Mouse (Mus musculus): ENCODE data around the gene Aplp1. TPM values are rescaled to one million over a fixed set of nuclear protein-coding genes. Genes with fewer than 3 reads are reported as not detected.
A peak's percentile ranks its signal among the peaks of the same experiment; 100 is the strongest.

The Aplp1 gene
- polyA plus RNA-seq, 1 experiment from 2014 or later = 24.1 TPM

DNA sequence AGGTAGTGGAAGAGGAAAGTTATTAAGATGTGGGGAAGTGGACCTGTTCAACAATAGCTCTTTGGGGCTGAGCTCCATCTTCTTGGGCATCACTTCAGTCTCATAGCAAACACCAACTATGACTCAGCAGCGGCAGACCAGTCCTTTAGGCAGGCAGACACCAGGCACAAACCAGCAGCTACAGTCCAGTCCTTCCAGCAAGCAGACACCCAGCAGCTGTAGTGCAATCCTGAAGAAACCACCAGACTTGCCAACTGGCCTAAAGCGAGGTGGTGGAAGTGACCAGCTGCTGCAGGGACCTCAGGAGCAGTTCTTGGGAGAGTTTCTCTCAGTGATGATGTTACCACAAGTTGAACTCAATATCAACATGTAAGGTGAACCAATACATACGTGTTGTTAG is 36.7 kb downstream of the Aplp1 start:
- ATAC-seq (replicated peaks; ENCODE audit: low FRiP score, low read depth) (no peak), DNase-seq (ENCODE audit: low spot score) (no peak)
- Histone ChIP-seq H3K36me3 (ENCODE audit: insufficient read depth, low read length) (no peaks in the 10 kb centered on the region), H3K27me3 (ENCODE audit: insufficient read depth, low read length) (no peaks in the 10 kb centered on the region), H3K4me1 (replicated peaks; ENCODE audit: insufficient read depth, low read length) (no peaks in the 10 kb centered on the region), H3K4me2 (ENCODE audit: low read length) (no peak overlapping the region), H3K9me3 (replicated peaks; ENCODE audit: low read length) (no peaks in the 10 kb centered on the region), H3K4me3 (replicated peaks; ENCODE audit: low read depth, low read length) (no peak overlapping the region), H3K27ac (no peak overlapping the region), H3K9ac (ENCODE audit: low read depth, low read length) (no peak overlapping the region)
- no peak for TF ChIP-seq CTCF (IDR thresholded peaks at IDR 0.05; ENCODE audit: low read depth)
- 82% methylated on average over 3 of the region's 3 CpGs for WGBS

GRCm38 (mm10) chr7:30402343-30402742 is 43.0 kb downstream of the Aplp1 start:
- no peaks in the 10 kb centered on the region for H3K27me3 ChIP-seq (ENCODE audit: insufficient read depth, low read length)
- DNase-seq (ENCODE audit: low spot score) (no peak), ATAC-seq (replicated peaks; ENCODE audit: low FRiP score, low read depth) (no peak)
- TF ChIP-seq CTCF (IDR thresholded peaks at IDR 0.05; ENCODE audit: low read depth) = no peak
- no peaks in the 10 kb centered on the region for H3K4me1 ChIP-seq (replicated peaks; ENCODE audit: insufficient read depth, low read length)
- 67% methylated on average over 4 of the region's 4 CpGs for WGBS
- H3K9me3 ChIP-seq (replicated peaks; ENCODE audit: low read length) = no peaks in the 10 kb centered on the region
- H3K4me2 ChIP-seq (ENCODE audit: low read length) = no peak overlapping the region
- H3K36me3 ChIP-seq (ENCODE audit: insufficient read depth, low read length) = no peaks in the 10 kb centered on the region
- no peak overlapping the region for H3K27ac ChIP-seq
- no peak overlapping the region for H3K9ac ChIP-seq (ENCODE audit: low read depth, low read length)
- no peak overlapping the region for H3K4me3 ChIP-seq (replicated peaks; ENCODE audit: low read depth, low read length)

DNA sequence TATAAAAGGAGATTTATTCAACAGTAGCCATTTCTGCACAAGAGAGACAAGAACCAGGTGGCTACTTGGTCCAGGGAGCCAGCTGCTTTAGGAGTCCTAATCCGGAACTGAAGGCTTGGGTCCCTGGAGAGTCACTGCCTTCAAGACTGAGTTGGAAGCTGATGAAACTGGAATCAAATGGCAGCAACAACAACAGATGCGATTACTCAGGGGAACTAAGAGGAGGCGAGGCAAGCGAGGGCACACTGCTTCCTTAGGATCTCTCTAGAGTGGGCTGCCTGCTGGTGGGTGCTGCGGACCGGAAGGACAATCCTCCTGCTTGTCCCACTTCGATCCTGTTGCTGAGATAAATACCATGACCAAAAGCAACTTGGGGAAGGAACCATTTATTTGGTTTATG is 45.7 kb downstream of the Aplp1 start:
- H3K9me3 ChIP-seq (replicated peaks; ENCODE audit: low read length) = no peaks in the 10 kb centered on the region
- TF ChIP-seq CTCF (IDR thresholded peaks at IDR 0.05; ENCODE audit: low read depth) = no peak
- no peak overlapping the region for H3K4me2 ChIP-seq (ENCODE audit: low read length)
- H3K4me3 ChIP-seq (replicated peaks; ENCODE audit: low read depth, low read length) = no peak overlapping the region
- H3K27me3 ChIP-seq (ENCODE audit: insufficient read depth, low read length) = no peaks in the 10 kb centered on the region
- no peak overlapping the region for H3K9ac ChIP-seq (ENCODE audit: low read depth, low read length)
- WGBS = 29% methylated on average over 7 of the region's 7 CpGs
- ATAC-seq (replicated peaks; ENCODE audit: low FRiP score, low read depth) (no peak), DNase-seq (ENCODE audit: low spot score) (peak; percentile 36)
- H3K4me1 ChIP-seq (replicated peaks; ENCODE audit: insufficient read depth, low read length) = no peaks in the 10 kb centered on the region
- no peak overlapping the region for H3K27ac ChIP-seq
- no peaks in the 10 kb centered on the region for H3K36me3 ChIP-seq (ENCODE audit: insufficient read depth, low read length)

GRCm38 (mm10) chr7:30394871-30395270 is 50.5 kb downstream of the Aplp1 start:
- 54% methylated on average over 2 of the region's 2 CpGs for WGBS
- H3K27ac ChIP-seq = no peak overlapping the region

GRCm38 (mm10) chr7:30394379-30394778 is 51.0 kb downstream of the Aplp1 start:
- no peaks in the 10 kb centered on the region for H3K27me3 ChIP-seq (ENCODE audit: insufficient read depth, low read length)
- H3K4me3 ChIP-seq (replicated peaks; ENCODE audit: low read depth, low read length) = no peak overlapping the region
- no peak overlapping the region for H3K4me2 ChIP-seq (ENCODE audit: low read length)
- ATAC-seq (replicated peaks; ENCODE audit: low FRiP score, low read depth) = no peak
- no peak for TF ChIP-seq CTCF (IDR thresholded peaks at IDR 0.05; ENCODE audit: low read depth)
- no peaks in the 10 kb centered on the region for H3K4me1 ChIP-seq (replicated peaks; ENCODE audit: insufficient read depth, low read length)
- H3K36me3 ChIP-seq (ENCODE audit: insufficient read depth, low read length) = no peaks in the 10 kb centered on the region
- no peak overlapping the region for H3K9ac ChIP-seq (ENCODE audit: low read depth, low read length)
- 0 out of 2 replicates have a peak overlapping the region, but pooled peaks have one; percentile 48 for H3K27ac ChIP-seq
- 37% methylated on average over 11 of the region's 11 CpGs for WGBS
- no peaks in the 10 kb centered on the region for H3K9me3 ChIP-seq (replicated peaks; ENCODE audit: low read length)
- peak; percentile 61 for DNase-seq (ENCODE audit: low spot score)

More at GRCm38 (mm10) chr7:30394871-30395270, 50.5 kb downstream of the Aplp1 start:
- H3K27me3 ChIP-seq (ENCODE audit: insufficient read depth, low read length) = no peaks in the 10 kb centered on the region
- no peaks in the 10 kb centered on the region for H3K9me3 ChIP-seq (replicated peaks; ENCODE audit: low read length)
- H3K9ac ChIP-seq (ENCODE audit: low read depth, low read length) = no peak overlapping the region
- peak; percentile 39; the same call in 1 of the 2 replicates for TF ChIP-seq CTCF (IDR thresholded peaks at IDR 0.05; ENCODE audit: low read depth)
- ATAC-seq (replicated peaks; ENCODE audit: low FRiP score, low read depth) (no peak), DNase-seq (ENCODE audit: low spot score) (no peak)
- no peak overlapping the region for H3K4me3 ChIP-seq (replicated peaks; ENCODE audit: low read depth, low read length)
- H3K4me1 ChIP-seq (replicated peaks; ENCODE audit: insufficient read depth, low read length) = no peaks in the 10 kb centered on the region
- H3K4me2 ChIP-seq (ENCODE audit: low read length) = no peak overlapping the region
- no peaks in the 10 kb centered on the region for H3K36me3 ChIP-seq (ENCODE audit: insufficient read depth, low read length)

GRCm38 (mm10) chr7:30393631-30394030 is 51.7 kb downstream of the Aplp1 start:
- no peak for ATAC-seq (replicated peaks; ENCODE audit: low FRiP score, low read depth)

More at GRCm38 (mm10) chr7:30393631-30394030, 51.7 kb downstream of the Aplp1 start:
- Histone ChIP-seq H3K4me2 (ENCODE audit: low read length) (no peak overlapping the region), H3K36me3 (ENCODE audit: insufficient read depth, low read length) (no peaks in the 10 kb centered on the region), H3K4me1 (replicated peaks; ENCODE audit: insufficient read depth, low read length) (no peaks in the 10 kb centered on the region), H3K27me3 (ENCODE audit: insufficient read depth, low read length) (no peaks in the 10 kb centered on the region), H3K27ac (peak overlapping the region; percentile 48; the same call in 1 of the 2 replicates), H3K9ac (ENCODE audit: low read depth, low read length) (no peak overlapping the region), H3K4me3 (replicated peaks; ENCODE audit: low read depth, low read length) (no peak overlapping the region), H3K9me3 (replicated peaks; ENCODE audit: low read length) (no peaks in the 10 kb centered on the region)
- no peak for TF ChIP-seq CTCF (IDR thresholded peaks at IDR 0.05; ENCODE audit: low read depth)
- no peak for DNase-seq (ENCODE audit: low spot score)
- WGBS = 88% methylated on average over 4 of the region's 4 CpGs

Measured in kidney, postnatal 0 days (tissue).